Mouse (Mus musculus) stomach, embryonic 15.5 days (tissue): ENCODE measurements at regions not wholly inside any gene's neighbourhood (a gene's known extent, or its start where the extent isn't known, plus 50 kb on each side); places are given as distances from the start of the nearest gene placed in this dataset.

Source experiments
- ATAC-seq: fragments of 200-750 bp; cut with Nextera tagmentation; 2 replicates; pipeline ENCODE4 v1.8.0; 2017; ENCODE audit warnings: low read depth, moderate number of reproducible peaks, moderate TSS enrichment; ENCODE audit not compliant: insufficient read depth, low FRiP score
- H3K27ac ChIP-seq: fragments of 300-500 bp; sonication (generic); 2 replicates; pipeline ENCODE4 v1.5.1; 2015; ENCODE audit warnings: mild to moderate bottlenecking, inconsistent platforms
- H3K27me3 ChIP-seq: fragments of 300-500 bp; sonication (generic); replicated peaks from 2 replicates; pipeline ENCODE4 v1.6.1; 2015; ENCODE audit warnings: inconsistent platforms
- H3K36me3 ChIP-seq: fragments of 300-500 bp; sonication (generic); 2 replicates; pipeline ENCODE4 v1.6.1; 2015; ENCODE audit warnings: inconsistent platforms
- H3K4me1 ChIP-seq: fragments of 300-500 bp; sonication (generic); 2 replicates; pipeline ENCODE4 v1.6.1; 2015; ENCODE audit warnings: inconsistent platforms
- H3K4me2 ChIP-seq: fragments of 300-500 bp; sonication (generic); 2 replicates; pipeline ENCODE4 v1.6.1; 2015; ENCODE audit warnings: mild to moderate bottlenecking, inconsistent platforms
- H3K4me3 ChIP-seq: fragments of 300-500 bp; sonication (generic); replicated peaks from 2 replicates; pipeline ENCODE4 v1.5.1; 2015; ENCODE audit warnings: inconsistent platforms
- H3K9ac ChIP-seq: fragments of 300-500 bp; sonication (generic); 2 replicates; pipeline ENCODE4 v1.6.1; 2015; ENCODE audit warnings: inconsistent platforms
- H3K9me3 ChIP-seq: fragments of 300-500 bp; sonication (generic); 2 replicates; pipeline ENCODE4 v1.6.1; 2016; ENCODE audit warnings: inconsistent platforms
- whole genome bisulfite sequencing: fragments of 180-500 bp; shearing (Covaris S2); methylation state at CpG from one replicate; pipeline ENCODE4 v1.1.7; 2015; 5-methylcytosine and 5-hydroxymethylcytosine counted together

DNA sequence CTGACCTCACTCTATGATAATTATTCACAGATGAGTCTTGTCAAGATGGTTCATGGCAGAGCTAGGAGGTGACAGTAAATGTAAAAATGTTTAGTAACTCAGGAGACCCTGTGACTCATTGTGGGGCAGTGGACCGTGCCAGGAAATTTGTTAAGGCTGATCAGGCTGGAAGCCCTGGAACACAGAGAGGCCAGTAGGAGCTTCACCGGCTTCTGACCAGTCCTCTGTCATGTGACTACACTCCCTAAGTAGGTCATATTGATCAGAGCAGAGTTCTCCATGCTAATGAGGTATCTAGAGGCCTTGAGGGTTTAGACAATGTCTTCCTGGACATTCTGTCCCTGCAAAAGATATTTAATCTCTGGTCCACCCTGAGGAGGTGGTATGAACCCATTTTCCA lies 351.8 kb upstream of the Camk1g start:
- no peaks in the 10 kb centered on the region for H3K36me3 ChIP-seq
- no peaks in the 10 kb centered on the region for H3K27me3 ChIP-seq
- no peak for ATAC-seq
- no peak overlapping the region for H3K4me3 ChIP-seq
- no peaks in the 10 kb centered on the region for H3K9me3 ChIP-seq
- H3K4me1 ChIP-seq, result no peaks in the 10 kb centered on the region
- H3K4me2 ChIP-seq, result no peak overlapping the region
- H3K9ac ChIP-seq, result no peak overlapping the region
- no peak overlapping the region for H3K27ac ChIP-seq
- WGBS, result 74% methylated on average over 2 of the region's 2 CpGs

DNA sequence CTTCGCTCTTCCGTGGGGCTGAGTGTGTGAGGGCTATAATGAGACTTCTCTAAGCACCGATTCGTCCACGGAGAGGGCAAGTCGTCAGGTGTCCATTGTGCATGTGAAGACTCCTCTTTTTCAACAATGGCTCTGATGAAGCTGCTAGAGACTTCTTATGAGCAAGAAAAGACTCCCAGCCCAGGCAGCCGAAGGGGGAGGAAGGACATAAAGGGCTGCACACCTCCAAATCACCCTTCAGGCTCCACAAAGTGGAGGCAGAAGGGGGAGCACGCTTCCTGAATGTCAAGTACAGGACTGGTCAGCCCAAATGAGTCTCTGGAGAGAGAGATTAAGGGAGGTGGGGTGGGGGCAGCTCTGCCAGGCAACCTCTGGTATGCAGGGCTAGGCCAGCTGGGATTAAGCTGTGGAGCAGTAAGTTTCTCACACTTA lies 350.3 kb upstream of the Camk1g start:
- H3K27ac ChIP-seq, result no peak overlapping the region
- no peak overlapping the region for H3K9ac ChIP-seq
- 71% methylated on average over 8 of the region's 8 CpGs for WGBS
- no peaks in the 10 kb centered on the region for H3K9me3 ChIP-seq
- no peak for ATAC-seq
- H3K36me3 ChIP-seq, result no peaks in the 10 kb centered on the region
- no peaks in the 10 kb centered on the region for H3K4me1 ChIP-seq
- H3K27me3 ChIP-seq, result no peaks in the 10 kb centered on the region
- H3K4me2 ChIP-seq, result no peak overlapping the region
- no peak overlapping the region for H3K4me3 ChIP-seq

DNA sequence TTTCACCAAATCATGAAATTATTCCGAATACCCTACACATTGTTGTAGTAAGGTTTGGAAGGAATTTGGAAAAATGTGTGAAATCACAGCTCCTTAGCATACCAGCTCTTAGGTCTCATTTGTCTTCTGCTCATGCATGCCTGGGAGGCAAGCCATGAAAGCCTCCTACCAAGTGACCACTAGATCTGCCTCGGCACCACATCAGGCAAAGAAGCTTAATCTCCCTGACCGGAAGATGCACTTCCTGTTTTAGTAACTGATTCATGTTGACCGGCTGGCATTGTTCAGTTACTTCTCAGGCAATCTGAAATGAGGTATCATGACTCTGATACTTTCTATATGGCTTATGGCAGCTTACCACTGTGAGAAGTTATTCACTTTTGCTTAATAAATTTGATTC lies 345.2 kb upstream of the Camk1g start:
- Histone ChIP-seq H3K9me3 (no peaks in the 10 kb centered on the region), H3K27ac (no peak overlapping the region), H3K4me1 (no peaks in the 10 kb centered on the region), H3K9ac (no peak overlapping the region), H3K27me3 (no peaks in the 10 kb centered on the region), H3K4me3 (no peak overlapping the region), H3K4me2 (no peak overlapping the region), H3K36me3 (no peaks in the 10 kb centered on the region)
- no peak for ATAC-seq
- WGBS, result 53% methylated on average over 4 of the region's 4 CpGs

DNA sequence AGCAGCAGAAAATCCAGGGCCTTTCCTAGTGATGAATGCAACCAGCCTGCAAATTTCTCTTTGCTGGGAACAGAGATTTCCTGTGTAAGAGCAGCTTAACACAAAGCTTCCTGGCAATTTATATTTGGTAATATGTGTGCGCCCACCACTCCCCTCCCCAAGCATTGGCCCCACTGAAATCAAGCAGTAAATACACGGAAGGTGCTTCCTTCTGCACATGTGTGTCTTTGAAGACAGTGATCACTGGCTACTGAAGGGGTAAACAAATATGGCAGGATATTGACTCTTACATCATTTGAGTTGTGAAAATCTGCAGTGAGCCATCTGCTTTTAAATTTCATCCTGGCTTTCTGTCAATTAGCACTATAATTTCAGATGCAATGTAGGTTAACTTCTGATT lies 344.5 kb upstream of the Camk1g start:
- Histone ChIP-seq H3K9me3 (no peaks in the 10 kb centered on the region), H3K27ac (no peak overlapping the region), H3K4me3 (no peak overlapping the region), H3K27me3 (no peaks in the 10 kb centered on the region), H3K36me3 (no peaks in the 10 kb centered on the region), H3K4me2 (no peak overlapping the region), H3K9ac (no peak overlapping the region), H3K4me1 (no peaks in the 10 kb centered on the region)
- 78% methylated on average over 2 of the region's 2 CpGs for WGBS
- no peak for ATAC-seq

DNA sequence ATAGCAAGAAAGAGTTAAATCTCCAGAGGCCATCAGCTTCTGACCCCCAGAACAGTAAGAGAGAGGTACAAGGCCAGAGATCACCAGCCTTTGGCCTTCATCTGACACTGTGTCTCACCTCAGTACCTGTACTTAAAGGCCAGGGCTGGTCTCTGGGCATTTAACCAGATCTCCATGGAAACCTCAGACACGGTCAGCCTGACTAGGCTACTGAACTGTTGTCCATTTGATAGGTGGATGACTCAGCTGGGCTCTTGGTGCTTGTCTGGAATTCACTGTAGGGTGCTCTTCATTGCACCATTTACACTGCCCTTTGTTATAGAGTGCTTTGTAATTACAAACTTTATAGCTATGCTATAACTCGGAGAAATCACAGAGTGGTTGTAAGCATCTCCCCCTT lies 335.1 kb upstream of the Camk1g start:
- Histone ChIP-seq H3K27me3 (no peaks in the 10 kb centered on the region), H3K27ac (no peak overlapping the region), H3K4me3 (no peak overlapping the region), H3K36me3 (no peaks in the 10 kb centered on the region), H3K9ac (no peak overlapping the region), H3K9me3 (no peaks in the 10 kb centered on the region), H3K4me1 (peaks cover 5% of the 10 kb centered on the region; the same call in 1 of the 2 replicates), H3K4me2 (no peak overlapping the region)
- ATAC-seq, result no peak
- WGBS, result 67% methylated on average over 2 of the region's 2 CpGs

DNA sequence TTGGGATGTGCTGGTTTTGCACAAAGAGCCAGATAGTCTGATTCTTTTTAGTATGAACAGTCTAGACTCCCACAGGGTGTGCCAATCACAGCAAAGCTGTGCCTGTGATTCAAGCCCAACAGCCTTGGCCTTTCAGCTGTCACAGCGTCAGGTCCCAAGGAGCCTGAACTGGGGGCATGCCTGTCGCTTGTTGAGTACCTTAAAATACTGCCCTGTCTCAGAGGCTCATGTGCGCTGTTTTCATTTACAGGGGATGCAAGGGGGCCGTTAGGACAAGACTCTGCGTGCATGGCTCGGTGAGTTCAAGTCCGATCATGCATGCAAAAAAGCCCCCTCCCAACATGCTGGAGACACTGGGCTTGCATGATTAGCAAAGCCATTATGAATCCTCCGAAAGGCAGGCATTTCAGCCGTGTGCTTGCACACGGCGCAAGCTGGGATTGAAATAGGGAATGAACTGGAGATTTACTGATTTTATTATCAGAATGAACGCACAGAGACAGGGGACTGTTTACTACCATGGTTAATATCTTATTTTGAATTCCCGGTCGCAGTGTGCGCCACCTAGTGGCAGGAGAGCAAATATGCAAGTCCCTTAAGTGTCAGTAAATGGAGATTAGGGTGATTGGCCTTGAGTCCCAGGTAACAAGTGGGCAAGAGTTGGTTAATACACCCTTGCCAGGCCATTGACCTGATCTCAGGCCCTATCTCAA lies 332.8 kb upstream of the Camk1g start:
- Histone ChIP-seq H3K9me3 (no peaks in the 10 kb centered on the region), H3K27me3 (no peaks in the 10 kb centered on the region), H3K4me1 (peaks cover 5% of the 10 kb centered on the region; the same call in 1 of the 2 replicates), H3K9ac (no peak overlapping the region), H3K4me3 (no peak overlapping the region), H3K36me3 (no peaks in the 10 kb centered on the region), H3K27ac (no peak overlapping the region), H3K4me2 (peak overlapping the region; percentile 37; the same call in 1 of the 2 replicates)
- WGBS, result 37% methylated on average over 15 of the region's 15 CpGs
- ATAC-seq, result no peak

DNA sequence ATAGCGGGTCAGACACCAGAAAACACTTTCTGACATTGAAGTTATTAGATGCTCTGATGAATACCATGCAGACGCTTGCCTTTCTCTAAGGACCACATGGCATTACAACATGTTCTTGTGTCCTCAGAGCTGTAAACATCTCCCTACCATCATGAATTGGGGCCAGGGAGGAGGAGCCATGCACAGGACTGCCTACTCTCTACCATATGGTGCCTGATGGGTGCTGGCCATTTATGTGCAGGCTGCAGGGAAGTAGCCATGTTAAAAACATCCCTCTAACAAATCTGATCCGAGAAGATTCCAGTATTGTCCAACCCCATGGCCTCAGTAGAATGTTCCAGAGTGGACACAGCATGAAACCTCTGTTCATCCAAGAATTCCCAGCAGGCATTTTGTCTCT lies 330.1 kb upstream of the Camk1g start:
- no peak overlapping the region for H3K9ac ChIP-seq
- ATAC-seq, result no peak
- 73% methylated on average over 3 of the region's 3 CpGs for WGBS

DNA sequence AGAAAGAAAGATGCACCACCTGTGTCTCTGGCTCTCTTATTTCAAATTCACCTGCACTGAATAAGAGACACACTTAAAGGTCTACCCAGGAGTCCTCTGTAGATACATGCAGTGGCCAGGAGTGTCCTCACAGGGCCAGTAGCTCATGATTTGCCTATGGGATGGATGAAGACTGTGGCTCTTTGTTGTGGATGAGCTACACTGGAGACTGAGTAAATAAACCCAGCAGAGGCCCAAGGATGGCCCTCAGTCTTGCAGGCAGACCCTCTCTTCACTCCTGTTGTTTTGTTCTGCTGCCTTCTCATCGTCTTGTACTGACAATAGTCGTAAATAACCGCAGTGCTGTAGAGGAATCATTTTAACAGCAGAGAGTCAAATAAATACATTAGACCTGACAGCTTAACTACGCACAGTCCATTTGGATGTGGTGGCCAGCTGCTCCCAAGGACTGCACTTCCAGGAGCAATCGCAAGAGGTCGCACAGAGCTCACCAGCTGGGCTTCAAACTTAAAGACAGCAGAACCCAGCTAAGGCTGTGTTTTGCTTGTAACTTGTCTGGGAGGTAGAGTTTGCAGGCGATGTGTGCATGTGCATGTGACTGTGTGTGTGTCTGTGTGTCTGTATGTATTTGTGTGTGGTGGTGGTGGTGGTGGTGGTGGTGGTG lies 328.6 kb upstream of the Camk1g start:
- 10% methylated on average over 7 of the region's 7 CpGs for WGBS
- no peak overlapping the region for H3K9ac ChIP-seq

More for the DNA sequence above, 330.1 kb upstream of the Camk1g start:
- Histone ChIP-seq H3K27ac (no peak overlapping the region), H3K4me1 (peaks cover 5% of the 10 kb centered on the region; the same call in 1 of the 2 replicates), H3K27me3 (no peaks in the 10 kb centered on the region), H3K36me3 (no peaks in the 10 kb centered on the region), H3K4me3 (no peak overlapping the region), H3K4me2 (no peak overlapping the region), H3K9me3 (no peaks in the 10 kb centered on the region)

DNA sequence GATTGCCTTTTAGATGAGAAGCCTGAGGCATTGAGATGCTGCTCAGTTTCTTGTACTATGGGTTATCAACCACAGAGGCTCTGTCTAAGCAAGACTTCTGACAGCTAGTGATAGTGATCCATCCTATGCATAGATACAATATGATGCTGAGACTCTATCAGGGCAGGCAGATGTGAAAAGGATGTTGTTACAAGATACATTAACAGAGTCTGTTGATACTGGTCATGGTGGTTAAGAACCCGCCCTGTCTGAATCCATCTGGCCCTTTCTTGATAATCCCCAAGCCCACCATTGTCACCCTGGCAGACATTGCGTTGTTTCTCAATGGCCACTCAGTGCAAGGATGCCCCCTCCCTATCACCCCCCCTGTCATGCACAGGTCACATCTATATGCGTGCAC lies 327.8 kb upstream of the Camk1g start:
- H3K4me3 ChIP-seq, result no peak overlapping the region
- no peak for ATAC-seq
- no peaks in the 10 kb centered on the region for H3K36me3 ChIP-seq
- H3K4me2 ChIP-seq, result no peak overlapping the region
- peaks cover 3% of the 10 kb centered on the region; the same call in 1 of the 2 replicates for H3K4me1 ChIP-seq
- no peaks in the 10 kb centered on the region for H3K27me3 ChIP-seq
- WGBS, result 83% methylated on average over 3 of the region's 3 CpGs
- no peak overlapping the region for H3K27ac ChIP-seq
- no peak overlapping the region for H3K9ac ChIP-seq
- H3K9me3 ChIP-seq, result no peaks in the 10 kb centered on the region

More for the DNA sequence above, 328.6 kb upstream of the Camk1g start:
- Histone ChIP-seq H3K9me3 (no peaks in the 10 kb centered on the region), H3K4me2 (no peak overlapping the region), H3K27me3 (no peaks in the 10 kb centered on the region), H3K36me3 (no peaks in the 10 kb centered on the region), H3K4me3 (no peak overlapping the region), H3K4me1 (peaks cover 5% of the 10 kb centered on the region; the same call in 1 of the 2 replicates), H3K27ac (no peak overlapping the region)
- ATAC-seq, result 0 out of 2 replicates have a peak, but pooled peaks have one; percentile 28

DNA sequence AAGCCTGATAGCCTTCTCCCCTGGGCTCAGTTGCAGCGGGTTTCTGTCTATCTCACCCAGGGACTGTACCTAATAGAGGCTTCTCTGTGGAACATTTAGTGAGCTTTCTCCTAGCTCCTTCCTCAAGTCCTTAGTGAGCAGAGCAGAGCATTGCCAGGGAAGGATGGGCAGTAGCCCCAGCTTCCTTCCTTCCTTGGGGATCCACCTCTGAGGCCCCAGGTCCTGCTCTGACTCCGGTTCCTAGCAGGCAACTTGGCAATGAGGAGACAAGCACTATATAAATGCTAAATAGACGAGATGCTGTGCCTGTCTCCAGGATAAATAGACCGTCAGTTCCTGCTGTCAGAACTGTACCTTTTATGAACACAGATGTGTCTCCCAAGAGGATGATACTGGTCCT lies 326.9 kb upstream of the Camk1g start:
- Histone ChIP-seq H3K27ac (no peak overlapping the region), H3K36me3 (no peaks in the 10 kb centered on the region), H3K27me3 (no peaks in the 10 kb centered on the region), H3K4me1 (no peaks in the 10 kb centered on the region), H3K9ac (no peak overlapping the region), H3K4me3 (no peak overlapping the region), H3K9me3 (no peaks in the 10 kb centered on the region), H3K4me2 (no peak overlapping the region)
- 66% methylated on average over 4 of the region's 4 CpGs for WGBS
- ATAC-seq, result no peak

DNA sequence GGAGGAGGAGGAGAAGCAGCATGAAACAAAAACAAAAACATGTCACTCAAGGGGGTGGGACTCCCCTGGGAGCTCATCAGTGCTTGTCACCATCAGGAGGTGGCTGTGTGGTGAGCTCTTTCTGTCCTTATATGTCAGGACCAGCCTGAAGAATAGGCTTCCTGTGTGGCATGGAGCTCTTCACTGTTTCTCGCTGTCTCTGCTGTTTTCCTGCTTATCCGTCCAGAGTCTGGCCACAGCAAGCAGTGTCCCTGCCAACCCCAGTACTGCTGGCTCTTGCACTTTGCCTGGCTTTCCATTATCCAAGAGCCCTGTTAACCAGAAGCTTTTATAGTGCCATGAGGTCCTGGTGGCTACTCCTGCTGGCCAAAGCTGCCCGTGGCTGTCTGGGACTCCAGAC lies 322.9 kb upstream of the Camk1g start:
- H3K27me3 ChIP-seq, result no peaks in the 10 kb centered on the region
- H3K4me3 ChIP-seq, result no peak overlapping the region
- no peaks in the 10 kb centered on the region for H3K4me1 ChIP-seq
- no peak overlapping the region for H3K9ac ChIP-seq
- ATAC-seq, result no peak
- H3K4me2 ChIP-seq, result no peak overlapping the region
- H3K36me3 ChIP-seq, result no peaks in the 10 kb centered on the region
- WGBS, result 37% methylated on average over 3 of the region's 3 CpGs
- H3K9me3 ChIP-seq, result no peaks in the 10 kb centered on the region
- no peak overlapping the region for H3K27ac ChIP-seq

DNA sequence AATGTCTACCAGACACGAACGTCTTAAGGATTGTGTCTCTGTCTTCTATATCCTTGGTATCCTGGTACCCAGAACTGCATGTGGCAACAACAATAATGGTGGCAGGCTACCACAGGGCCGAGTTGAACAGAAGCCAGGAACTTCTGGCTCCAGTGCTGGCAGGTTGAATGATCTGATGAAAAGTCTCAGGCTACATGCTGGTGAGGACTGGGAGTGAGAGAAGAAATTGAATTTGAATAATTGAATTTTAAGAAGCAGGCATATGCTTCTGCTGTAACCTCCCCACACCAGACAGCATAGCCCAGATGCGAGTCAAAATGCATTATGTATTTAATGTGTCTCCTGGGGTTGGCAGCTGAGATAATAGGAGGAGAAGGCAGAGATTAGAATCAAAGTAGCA lies 319.5 kb upstream of the Camk1g start:
- no peaks in the 10 kb centered on the region for H3K36me3 ChIP-seq
- H3K4me3 ChIP-seq, result no peak overlapping the region
- no peaks in the 10 kb centered on the region for H3K27me3 ChIP-seq
- no peaks in the 10 kb centered on the region for H3K4me1 ChIP-seq
- WGBS, result 72% methylated on average over 4 of the region's 4 CpGs
- H3K9me3 ChIP-seq, result no peaks in the 10 kb centered on the region
- no peak for ATAC-seq
- no peak overlapping the region for H3K27ac ChIP-seq
- H3K4me2 ChIP-seq, result no peak overlapping the region
- H3K9ac ChIP-seq, result no peak overlapping the region
